Mouse (Mus musculus) 3T3-L1 (cell line): ENCODE results near the gene Nup107.

Experiments used
- DNase-seq: peaks from one replicate; pipeline ENCODE4 v3.0.0-alpha.2; 2015; ENCODE audit warnings: low read depth, low spot score

The Nup107 gene

GRCm38 (mm10) chr10:117765116-117765894 lies 27.2 kb downstream of the Nup107 start:
- DNase-seq: peak; percentile 95

GRCm38 (mm10) chr10:117764598-117764997 lies 27.9 kb downstream of the Nup107 start:
- DNase-seq: peak; percentile 96

- peak; percentile 94 for DNase-seq
These were observed 28.8 kb downstream of the Nup107 start for GRCm38 (mm10) chr10:117763588-117764190.

GRCm38 (mm10) chr10:117762966-117763365 lies 29.5 kb downstream of the Nup107 start:
- DNase-seq: peak; percentile 94

- DNase-seq: peak; percentile 94
These were observed 30.1 kb downstream of the Nup107 start for GRCm38 (mm10) chr10:117762281-117762830.

DNA sequence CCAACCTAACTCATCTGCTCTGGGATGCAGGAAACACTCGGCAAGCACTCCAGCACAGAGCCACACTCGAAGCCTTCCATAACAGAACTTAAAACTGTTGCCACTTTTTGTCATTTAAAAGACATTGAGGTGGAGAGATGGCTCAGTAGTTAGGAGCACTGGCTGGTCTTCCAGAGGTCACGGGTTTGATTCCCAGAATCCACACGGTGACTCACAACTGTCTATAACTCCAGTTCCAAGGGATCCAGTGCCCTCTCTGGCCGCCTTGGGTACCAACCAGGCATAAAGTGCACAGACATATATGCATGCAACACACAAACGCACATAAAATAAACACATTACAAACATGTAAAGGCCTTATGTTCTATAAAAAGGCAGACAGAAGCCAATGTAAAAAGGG lies 31.0 kb downstream of the Nup107 start:
- peak; percentile 99 for DNase-seq

DNA sequence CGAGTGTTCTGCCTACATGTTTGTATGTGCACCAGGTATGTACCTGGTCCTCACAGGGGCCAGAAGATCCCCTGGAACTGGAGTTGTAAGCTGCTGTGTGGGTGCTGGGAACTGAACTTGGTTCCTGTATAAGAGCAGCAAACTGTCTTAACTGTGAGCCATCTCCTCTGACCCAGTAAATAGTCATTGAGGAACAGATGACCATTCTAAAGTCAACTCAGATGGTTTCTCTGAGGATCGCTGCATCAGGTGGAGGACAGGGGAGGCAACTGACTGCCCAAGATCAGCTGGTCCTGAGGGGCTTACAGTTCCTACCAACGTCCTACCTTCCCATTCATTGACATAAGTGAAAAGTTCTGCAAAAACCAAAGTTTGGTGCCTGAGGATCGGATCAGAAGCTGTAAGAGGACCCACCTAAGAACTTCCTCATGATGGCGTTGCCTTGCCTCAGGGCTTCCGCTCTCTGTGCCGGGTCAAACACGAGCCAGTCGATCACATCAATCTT lies 31.6 kb downstream of the Nup107 start:
- DNase-seq: peak; percentile 94

GRCm38 (mm10) chr10:117759844-117760630 lies 32.5 kb downstream of the Nup107 start:
- DNase-seq: peak; percentile 93

GRCm38 (mm10) chr10:117758749-117759727 lies 33.5 kb downstream of the Nup107 start:
- DNase-seq: peak; percentile 93

DNA sequence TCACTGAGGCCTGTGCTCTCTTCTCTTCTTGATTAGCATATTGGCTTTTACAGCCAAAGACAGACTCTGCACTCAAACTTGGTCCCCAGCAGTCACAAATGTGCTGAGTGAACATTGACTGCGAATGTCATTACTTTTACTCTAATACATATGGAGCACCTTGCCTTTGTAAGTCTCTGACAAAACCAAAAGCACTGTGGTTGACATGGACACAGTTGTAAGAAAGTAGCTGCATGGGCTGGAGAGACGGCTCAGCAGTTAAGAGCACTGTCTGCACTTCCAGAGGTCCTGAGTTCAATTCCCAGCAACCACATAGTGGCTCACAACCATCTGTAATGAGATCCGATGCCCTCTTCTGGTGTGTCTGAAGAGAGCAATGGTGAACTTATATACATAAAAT lies 34.2 kb downstream of the Nup107 start:
- peak; percentile 94 for DNase-seq

DNA sequence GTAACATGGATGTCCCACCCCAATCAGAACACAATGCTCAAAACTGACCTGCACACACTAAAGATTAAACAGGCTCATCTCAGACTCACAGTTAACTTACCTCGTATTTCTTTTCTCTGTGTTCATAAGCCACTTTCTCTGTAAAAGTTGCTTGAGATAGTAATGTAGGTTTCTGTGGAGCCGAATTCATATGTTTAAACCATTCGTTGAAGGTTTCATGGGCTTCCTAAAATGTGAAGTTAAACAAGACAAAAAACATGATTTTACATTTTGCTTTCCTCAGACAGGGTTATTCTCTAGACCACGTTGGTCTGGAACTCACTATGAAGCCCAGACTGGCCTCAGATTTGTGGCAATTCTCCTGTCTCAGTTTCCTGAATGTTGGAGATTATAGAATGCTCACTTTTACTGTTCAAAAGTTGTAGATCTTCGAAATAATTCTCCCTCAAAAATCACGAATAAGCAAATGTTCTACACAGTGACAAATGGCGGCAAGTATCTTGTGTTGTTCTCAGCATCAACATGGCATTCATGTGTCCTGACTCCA lies 34.6 kb downstream of the Nup107 start:
- DNase-seq: peak; percentile 94

DNA sequence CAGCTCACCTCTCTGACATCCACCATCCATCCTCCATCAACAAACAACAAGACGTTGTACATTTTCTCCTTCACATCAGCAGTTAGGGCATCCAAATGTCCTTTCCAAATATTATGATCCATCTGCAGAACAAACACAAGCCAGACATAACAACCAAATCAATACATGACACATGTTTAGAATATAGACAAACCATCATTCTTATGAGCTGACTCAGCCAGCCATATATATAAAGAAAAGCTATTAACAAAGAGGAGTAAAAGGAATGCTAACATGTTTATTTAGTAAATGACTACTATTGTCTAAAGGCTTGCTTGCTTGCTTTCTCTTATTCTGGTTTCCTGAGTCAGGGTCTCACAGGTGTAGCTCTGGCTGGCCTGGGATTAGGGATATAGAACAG lies 35.2 kb downstream of the Nup107 start:
- no peak for DNase-seq

DNA sequence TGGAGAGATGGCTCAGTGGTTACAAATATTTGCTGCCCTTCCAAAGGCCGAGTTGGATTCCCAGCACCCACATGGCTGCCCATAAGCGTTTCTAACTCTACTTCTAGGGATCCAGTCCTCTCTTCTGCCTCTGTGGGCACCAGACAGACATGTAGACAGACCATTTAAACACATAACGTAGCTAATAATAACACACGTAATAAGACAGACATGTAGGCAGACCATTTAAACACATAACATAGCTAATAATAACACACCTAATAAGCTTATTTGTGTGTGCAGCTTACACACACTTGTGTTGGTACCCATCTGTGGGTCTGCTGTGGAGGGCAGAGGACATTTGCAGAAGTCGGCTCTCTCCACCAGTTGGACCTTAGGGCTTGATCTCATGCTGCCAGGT lies 35.7 kb downstream of the Nup107 start:
- peak; percentile 94 for DNase-seq

DNA sequence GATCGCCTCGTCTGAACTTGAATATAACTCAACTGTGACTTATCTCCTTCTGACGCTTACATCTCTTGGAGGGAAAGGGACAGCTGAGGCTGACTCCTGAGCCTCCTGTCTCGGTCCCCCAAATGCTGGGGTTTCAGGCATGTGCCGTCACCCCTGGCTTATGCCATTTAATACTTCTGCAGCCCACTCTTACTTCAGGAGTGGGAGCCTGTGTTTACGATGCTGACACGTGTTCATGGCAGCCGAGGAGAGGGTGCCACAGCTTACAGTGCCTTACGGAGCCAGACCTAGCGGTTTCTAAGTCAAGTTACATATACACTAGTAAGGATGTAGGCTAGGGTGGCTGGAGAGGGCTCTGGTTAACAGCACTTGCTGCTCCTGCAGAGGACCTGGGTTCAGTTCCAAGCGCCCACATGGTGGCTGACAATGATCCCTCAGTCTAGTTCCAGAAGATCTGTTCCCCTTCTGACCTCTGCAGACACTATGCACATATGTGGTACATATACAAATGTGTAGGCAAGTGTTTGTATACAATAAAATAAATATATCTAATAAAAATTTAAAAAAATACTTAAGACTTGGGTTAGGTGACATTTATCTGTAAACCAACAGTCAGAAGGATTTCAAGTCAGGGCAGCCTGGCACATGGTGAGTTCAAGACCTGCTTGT lies 36.6 kb downstream of the Nup107 start:
- DNase-seq: peak; percentile 93

DNA sequence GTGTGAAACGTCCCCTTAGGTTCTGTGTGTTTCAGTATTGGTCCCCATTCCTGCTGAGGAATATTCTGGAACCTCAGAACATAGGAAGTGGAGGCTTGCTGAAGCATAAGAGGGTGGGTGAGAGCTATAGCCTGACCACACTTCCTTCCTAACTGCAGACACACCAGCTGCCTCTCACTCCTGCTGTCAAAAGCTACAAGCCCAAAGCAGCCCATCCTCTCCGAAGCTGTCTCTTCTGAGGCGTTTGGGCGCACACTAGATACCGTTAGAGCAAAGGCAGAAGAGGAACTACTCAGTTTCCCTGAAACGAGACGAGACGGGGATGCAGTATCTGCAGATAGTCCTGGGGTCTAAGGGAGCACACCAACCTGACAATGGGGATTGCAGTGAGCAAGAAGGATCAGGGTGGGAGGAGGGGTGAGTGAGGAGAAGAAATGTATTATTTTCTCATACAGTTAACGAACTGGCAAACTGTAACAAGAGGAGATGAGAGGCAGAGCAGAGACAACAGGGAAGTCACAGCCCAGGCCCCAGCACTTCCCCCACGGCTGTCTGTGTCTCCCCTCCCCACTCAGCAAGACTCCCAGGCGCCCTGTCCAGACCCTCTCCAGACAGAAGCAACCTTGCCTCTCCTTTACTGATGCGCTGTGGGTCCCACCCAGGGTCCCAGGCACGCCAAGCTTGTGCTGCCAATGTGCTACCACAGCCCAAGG lies 37.3 kb downstream of the Nup107 start:
- DNase-seq: peak; percentile 93

GRCm38 (mm10) chr10:117754609-117754940 lies 37.9 kb downstream of the Nup107 start:
- peak; percentile 91 for DNase-seq

- DNase-seq: peak; percentile 94
These were observed 38.5 kb downstream of the Nup107 start for GRCm38 (mm10) chr10:117753711-117754608.
